Comparison of ENCODE assay signal across 25 mouse cellular contexts in the genomic region with DNA sequence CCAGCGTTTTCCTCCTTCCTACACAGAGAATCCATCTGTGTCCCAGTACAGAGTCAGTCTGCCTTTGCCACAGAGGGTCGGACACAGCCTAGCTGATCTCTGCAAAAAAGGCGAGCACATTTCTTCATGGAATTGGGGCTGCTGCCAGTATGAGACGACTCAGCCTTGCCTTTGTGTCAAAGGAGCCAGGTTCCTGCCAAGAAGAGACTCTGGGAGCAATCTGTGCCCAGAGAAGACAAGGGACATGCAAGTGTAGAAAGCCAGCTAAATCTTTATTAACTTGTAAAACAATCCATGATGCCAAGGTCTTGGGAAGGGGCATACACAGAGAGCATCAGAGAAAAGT. TPM values are rescaled to one million over a fixed set of nuclear protein-coding genes. Genes with fewer than 3 reads are reported as not detected.
DNase-seq lines count a peak whose midpoint lies in the region; ATAC-seq lines count a peak whose summit lies in the region.
"Had no signal": no experiment of that assay in that cellular context is flagged by ENCODE, and none has a peak within 500 bp of the region (broad histone marks: within the 10 kb centered on the region; RNA-seq: fewer than 3 reads in every experiment).

No protein-coding gene starts in this region.

- H3K36me3 ChIP-seq in intestine, embryonic 14.5 days (ENCODE audit: control insufficient read depth, insufficient read depth, low read length) = no peaks in the 10 kb centered on the region
- no peaks in the 10 kb centered on the region for H3K36me3 ChIP-seq in intestine, embryonic 16.5 days (ENCODE audit: control insufficient read depth, insufficient read depth, low read length)
- H3K36me3 ChIP-seq: embryonic facial prominence, embryonic 10.5 days; G1E; heart, embryonic 12.5 days; hindbrain, embryonic 10.5 days; limb, embryonic 10.5 days; liver, embryonic 15.5 days; lung, embryonic 15.5 days; neural tube, embryonic 15.5 days had no signal

- H3K9me3 ChIP-seq in intestine, embryonic 14.5 days (ENCODE audit: control insufficient read depth, low read length) = no peaks in the 10 kb centered on the region
- H3K9me3 ChIP-seq in intestine, embryonic 16.5 days (ENCODE audit: control insufficient read depth, low read length) = no peaks in the 10 kb centered on the region
- H3K9me3 ChIP-seq: embryonic facial prominence, embryonic 10.5 days; heart, embryonic 12.5 days; hindbrain, embryonic 10.5 days; limb, embryonic 10.5 days; liver, embryonic 15.5 days; lung, embryonic 15.5 days; neural tube, embryonic 15.5 days had no signal

- no peaks in the 10 kb centered on the region for H3K27me3 ChIP-seq in intestine, embryonic 14.5 days (replicated peaks; ENCODE audit: control insufficient read depth, insufficient read depth, low read length)
- no peaks in the 10 kb centered on the region for H3K27me3 ChIP-seq in intestine, embryonic 16.5 days (replicated peaks; ENCODE audit: control insufficient read depth, insufficient read depth, low read length)
- H3K27me3 ChIP-seq: CH12.LX; heart, embryonic 12.5 days; liver, embryonic 15.5 days; lung, embryonic 15.5 days; neural tube, embryonic 15.5 days had no signal

- no peak overlapping the region for H3K4me2 ChIP-seq in intestine, embryonic 14.5 days (ENCODE audit: low read length)
- no peak overlapping the region for H3K4me2 ChIP-seq in intestine, embryonic 16.5 days (ENCODE audit: low read depth, low read length)
- H3K4me2 ChIP-seq: heart, embryonic 12.5 days; liver, embryonic 15.5 days; lung, embryonic 15.5 days; midbrain, embryonic 11.5 days; neural tube, embryonic 15.5 days had no signal

- DNase-seq in cerebellum, postnatal 14 days = peak; percentile 24 to 27
- DNase-seq in cerebellum, adult 11 months = no peak
- DNase-seq in intestine, embryonic 14.5 days (ENCODE audit: low spot score) = peak; percentile 41
- peak; percentile 45 for DNase-seq in Muller cell, postnatal 12 days (ENCODE audit: inconsistent ontology term)
- DNase-seq in fat pad, adult 2 months (ENCODE audit: extremely low read depth, low read depth, low spot score) = peak; percentile 52
- DNase-seq: B cell, adult 2 months; cerebellum, adult 8-10 months; heart, postnatal 10 days; kidney, adult 2 months; liver had no signal

- H3K9ac ChIP-seq in intestine, embryonic 14.5 days (ENCODE audit: low read length) = no peak overlapping the region
- H3K9ac ChIP-seq in intestine, embryonic 16.5 days (ENCODE audit: low read depth, low read length) = no peak overlapping the region
- H3K9ac ChIP-seq: heart, embryonic 12.5 days; liver, embryonic 15.5 days; lung, embryonic 15.5 days; neural tube, embryonic 15.5 days had no signal

- 85% methylated on average over 4 of the region's 4 CpGs for WGBS in intestine, embryonic 14.5 days
- WGBS in intestine, embryonic 16.5 days = 76% methylated on average over 4 of the region's 4 CpGs

- no peak overlapping the region for H3K4me3 ChIP-seq in intestine, embryonic 14.5 days (ENCODE audit: low read depth, low read length)
- no peak overlapping the region for H3K4me3 ChIP-seq in intestine, embryonic 16.5 days (ENCODE audit: low read length)
- H3K4me3 ChIP-seq: embryonic facial prominence, embryonic 10.5 days; heart, embryonic 12.5 days; hindbrain, embryonic 10.5 days; left cerebral cortex, adult 2 months; limb, embryonic 10.5 days; liver, embryonic 15.5 days; lung, embryonic 15.5 days; neural tube, embryonic 15.5 days had no signal

- no peaks in the 10 kb centered on the region for H3K4me1 ChIP-seq in intestine, embryonic 14.5 days (replicated peaks; ENCODE audit: control insufficient read depth, insufficient read depth, low read length)
- H3K4me1 ChIP-seq in intestine, embryonic 16.5 days (ENCODE audit: control insufficient read depth, insufficient read depth, low read length) = no peaks in the 10 kb centered on the region
- H3K4me1 ChIP-seq: hindbrain, embryonic 10.5 days; limb, embryonic 10.5 days; liver, embryonic 15.5 days; lung, embryonic 15.5 days; neural tube, embryonic 15.5 days had no signal

- no peak for ATAC-seq in intestine, embryonic 14.5 days (replicated peaks; ENCODE audit: low FRiP score, low TSS enrichment, low read depth)
- ATAC-seq in intestine, embryonic 16.5 days = no peak
- no peak for ATAC-seq in activated CD4-positive, CD25-positive, alpha-beta regulatory T cell, adult 4 months

- no peak overlapping the region for H3K27ac ChIP-seq in intestine, embryonic 14.5 days (ENCODE audit: low read depth)
- H3K27ac ChIP-seq in intestine, embryonic 16.5 days (ENCODE audit: low read length) = no peak overlapping the region
- H3K27ac ChIP-seq: embryonic facial prominence, embryonic 10.5 days; hindbrain, embryonic 10.5 days; kidney, postnatal 0 days; left cerebral cortex, adult 2 months; limb, embryonic 10.5 days; liver, embryonic 15.5 days; lung, embryonic 15.5 days; macrophage; neural tube, embryonic 15.5 days had no signal

RNA-seq across cellular contexts. Expression of a gene that starts 54.9 kb away (rescaled TPM):
- 1.2 and 1.5 TPM in 2 replicates for polyA plus RNA-seq in intestine, embryonic 14.5 days (2014; fragmentation: Nextera tagmentation; extraction: Ambion mirVana)
- 0.70 and 0.71 TPM in 2 replicates for polyA plus RNA-seq in intestine, embryonic 16.5 days (2015; fragmentation: Nextera tagmentation; extraction: Ambion mirVana)
- 1 to 10 TPM; 3.0 to 5.2 TPM for polyA plus RNA-seq in activated CD4-positive, CD25-positive, alpha-beta regulatory T cell, adult 4 months (2017; shearing (Covaris generic))
- polyA plus RNA-seq: G1E had no signal
